In genomic region chr2:131205521-131206182, GRCm38 (mm10) we compare ENCODE assay signal across 12 mouse cellular contexts. TPM values are rescaled to one million over a fixed set of nuclear protein-coding genes. Genes with fewer than 3 reads are reported as not detected.
DNase-seq lines count a peak whose midpoint lies in the region; ATAC-seq and TF ChIP-seq lines count a peak whose summit lies in the region.
"Had no signal": no experiment of that assay in that cellular context is flagged by ENCODE, and none has a peak within 500 bp of the region (broad histone marks: within the 10 kb centered on the region; RNA-seq: fewer than 3 reads in every experiment).

No protein-coding gene starts in this region.

- WGBS in forebrain, embryonic 10.5 days: 88% methylated on average over 8 of the region's 8 CpGs
- 88% methylated on average over 8 of the region's 8 CpGs for WGBS in forebrain, embryonic 16.5 days
- WGBS in lung, postnatal 0 days: 77% methylated on average over 8 of the region's 8 CpGs
- 71% methylated on average over 8 of the region's 8 CpGs for WGBS in stomach, embryonic 15.5 days
- WGBS in neural tube, embryonic 15.5 days: 93% methylated on average over 8 of the region's 8 CpGs

- no peak for TF ChIP-seq EP300 in lung, postnatal 0 days (IDR thresholded peaks at IDR 0.05)

- ATAC-seq in forebrain, embryonic 16.5 days: no peak
- ATAC-seq in lung, postnatal 0 days: no peak
- ATAC-seq in stomach, embryonic 15.5 days (ENCODE audit: insufficient read depth, low FRiP score, low read depth): peak; percentile 19; the same call in 1 of the 2 replicates
- ATAC-seq in neural tube, embryonic 15.5 days (ENCODE audit: low FRiP score): no peak

- DNase-seq in forebrain, embryonic 10.5 days (ENCODE audit: extremely low spot score, low spot score): no peak
- DNase-seq in lung, postnatal 0 days (ENCODE audit: low spot score): no peak
- DNase-seq in lung, adult 18-20 months: no peak
- DNase-seq in liver: peak; percentile 84
- DNase-seq in cerebellum, postnatal 10 days: no peak
- DNase-seq: cerebellum, adult 8-10 months had no signal

- H3K9ac ChIP-seq in forebrain, embryonic 16.5 days (replicated peaks; ENCODE audit: low read depth, low read length): no peak overlapping the region
- H3K9ac ChIP-seq in lung, postnatal 0 days (replicated peaks; ENCODE audit: low read depth): no peak overlapping the region
- H3K9ac ChIP-seq in stomach, embryonic 15.5 days: no peak overlapping the region
- H3K9ac ChIP-seq in neural tube, embryonic 15.5 days (replicated peaks): no peak overlapping the region
- H3K9ac ChIP-seq: embryonic facial prominence, embryonic 12.5 days; limb, embryonic 15.5 days had no signal

- H3K4me1 ChIP-seq in forebrain, embryonic 10.5 days: peaks cover 18% of the 10 kb centered on the region
- H3K4me1 ChIP-seq in forebrain, embryonic 16.5 days (replicated peaks; ENCODE audit: control insufficient read depth, insufficient read depth, low read length): peaks cover 6% of the 10 kb centered on the region
- H3K4me1 ChIP-seq in lung, postnatal 0 days (ENCODE audit: insufficient read depth, low read depth, low read length): peaks cover 18% of the 10 kb centered on the region; the same call in 1 of the 2 replicates
- H3K4me1 ChIP-seq in stomach, embryonic 15.5 days: peaks cover 26% of the 10 kb centered on the region
- peaks cover 8% of the 10 kb centered on the region for H3K4me1 ChIP-seq in neural tube, embryonic 15.5 days

- peaks cover 9% of the 10 kb centered on the region for H3K36me3 ChIP-seq in forebrain, embryonic 10.5 days (replicated peaks)
- H3K36me3 ChIP-seq in forebrain, embryonic 16.5 days (ENCODE audit: control insufficient read depth, insufficient read depth): no peaks in the 10 kb centered on the region
- no peaks in the 10 kb centered on the region for H3K36me3 ChIP-seq in lung, postnatal 0 days (ENCODE audit: insufficient read depth, low read length)
- no peaks in the 10 kb centered on the region for H3K36me3 ChIP-seq in stomach, embryonic 15.5 days
- no peaks in the 10 kb centered on the region for H3K36me3 ChIP-seq in neural tube, embryonic 15.5 days
- H3K36me3 ChIP-seq: embryonic facial prominence, embryonic 12.5 days; limb, embryonic 15.5 days had no signal

- 0 out of 2 replicates have a peak overlapping the region, but pooled peaks have one; percentile 66 for H3K27ac ChIP-seq in forebrain, embryonic 10.5 days
- no peak overlapping the region for H3K27ac ChIP-seq in forebrain, embryonic 16.5 days (ENCODE audit: low read length)
- H3K27ac ChIP-seq in lung, postnatal 0 days (ENCODE audit: low read length): peak overlapping the region; percentile 93; the same call in 1 of the 2 replicates
- H3K27ac ChIP-seq in stomach, embryonic 15.5 days: peak overlapping the region; percentile 96; the same call in 1 of the 2 replicates
- no peak overlapping the region for H3K27ac ChIP-seq in neural tube, embryonic 15.5 days (replicated peaks)

- no peaks in the 10 kb centered on the region for H3K27me3 ChIP-seq in forebrain, embryonic 10.5 days (ENCODE audit: poor library complexity, severe bottlenecking)
- no peaks in the 10 kb centered on the region for H3K27me3 ChIP-seq in forebrain, embryonic 16.5 days (replicated peaks; ENCODE audit: control insufficient read depth, insufficient read depth, low read length)
- no peaks in the 10 kb centered on the region for H3K27me3 ChIP-seq in lung, postnatal 0 days (replicated peaks; ENCODE audit: insufficient read depth, low read length)
- no peaks in the 10 kb centered on the region for H3K27me3 ChIP-seq in stomach, embryonic 15.5 days (replicated peaks)
- no peaks in the 10 kb centered on the region for H3K27me3 ChIP-seq in neural tube, embryonic 15.5 days (replicated peaks)
- H3K27me3 ChIP-seq: embryonic facial prominence, embryonic 12.5 days; limb, embryonic 15.5 days had no signal

- H3K4me2 ChIP-seq in forebrain, embryonic 16.5 days (ENCODE audit: low read length): no peak overlapping the region
- no peak overlapping the region for H3K4me2 ChIP-seq in lung, postnatal 0 days (replicated peaks; ENCODE audit: low read depth, low read length)
- H3K4me2 ChIP-seq in stomach, embryonic 15.5 days: no peak overlapping the region
- H3K4me2 ChIP-seq in neural tube, embryonic 15.5 days: no peak overlapping the region
- H3K4me2 ChIP-seq: embryonic facial prominence, embryonic 12.5 days; limb, embryonic 15.5 days had no signal

- no peak for TF ChIP-seq CTCF in lung, postnatal 0 days (IDR thresholded peaks at IDR 0.05)

- H3K4me3 ChIP-seq in forebrain, embryonic 10.5 days: no peak overlapping the region
- no peak overlapping the region for H3K4me3 ChIP-seq in forebrain, embryonic 16.5 days (replicated peaks; ENCODE audit: low read length)
- no peak overlapping the region for H3K4me3 ChIP-seq in lung, postnatal 0 days (ENCODE audit: low read depth, low read length)
- H3K4me3 ChIP-seq in stomach, embryonic 15.5 days (replicated peaks): no peak overlapping the region
- H3K4me3 ChIP-seq in neural tube, embryonic 15.5 days (replicated peaks): no peak overlapping the region
- H3K4me3 ChIP-seq: embryonic facial prominence, embryonic 12.5 days; limb, embryonic 15.5 days; megakaryocyte, embryonic 14.5 days had no signal

- no peaks in the 10 kb centered on the region for H3K9me3 ChIP-seq in forebrain, embryonic 10.5 days
- H3K9me3 ChIP-seq in forebrain, embryonic 16.5 days (ENCODE audit: control insufficient read depth, low read length): no peaks in the 10 kb centered on the region
- H3K9me3 ChIP-seq in lung, postnatal 0 days (ENCODE audit: low read length): no peaks in the 10 kb centered on the region
- H3K9me3 ChIP-seq in stomach, embryonic 15.5 days: no peaks in the 10 kb centered on the region
- H3K9me3 ChIP-seq in neural tube, embryonic 15.5 days (replicated peaks): no peaks in the 10 kb centered on the region
- H3K9me3 ChIP-seq: embryonic facial prominence, embryonic 12.5 days; limb, embryonic 15.5 days had no signal

RNA-seq across cellular contexts. Expression of gene Ap5s1, which starts 1.2 kb away (rescaled TPM):
- 23.2 and 26.9 TPM in 2 replicates for polyA plus RNA-seq in forebrain, embryonic 10.5 days (2016; fragmentation: Nextera tagmentation; extraction: Ambion mirVana)
- polyA plus RNA-seq in forebrain, embryonic 16.5 days (2015; fragmentation: Nextera tagmentation; extraction: Ambion mirVana): 37.8 and 40.5 TPM in 2 replicates
- 27.9 and 28.0 TPM in 2 replicates for polyA plus RNA-seq in lung, postnatal 0 days (2015; fragmentation: Nextera tagmentation; extraction: Ambion mirVana)
- polyA plus RNA-seq in stomach, embryonic 15.5 days (2015; fragmentation: Nextera tagmentation; extraction: Ambion mirVana): 23.2 and 23.7 TPM in 2 replicates
- polyA plus RNA-seq in neural tube, embryonic 15.5 days (2015; fragmentation: Nextera tagmentation; extraction: Ambion mirVana): 33.6 and 35.2 TPM in 2 replicates

RNA-seq across cellular contexts. Expression of gene Spef1, which starts 18.6 kb away (rescaled TPM):
- 4.4 and 4.6 TPM in 2 replicates for polyA plus RNA-seq in forebrain, embryonic 10.5 days (2016; fragmentation: Nextera tagmentation; extraction: Ambion mirVana)
- 11.3 and 12.6 TPM in 2 replicates for polyA plus RNA-seq in forebrain, embryonic 16.5 days (2015; fragmentation: Nextera tagmentation; extraction: Ambion mirVana)
- 12.2 TPM in 2 replicates for polyA plus RNA-seq in lung, postnatal 0 days (2015; fragmentation: Nextera tagmentation; extraction: Ambion mirVana)
- 5.7 TPM in 2 replicates for polyA plus RNA-seq in stomach, embryonic 15.5 days (2015; fragmentation: Nextera tagmentation; extraction: Ambion mirVana)
- polyA plus RNA-seq in neural tube, embryonic 15.5 days (2015; fragmentation: Nextera tagmentation; extraction: Ambion mirVana): 7.6 and 8.0 TPM in 2 replicates

RNA-seq across cellular contexts. Expression of gene Cdc25b, which starts 18.9 kb away (rescaled TPM):
- 65.9 and 79.3 TPM in 2 replicates for polyA plus RNA-seq in forebrain, embryonic 10.5 days (2016; fragmentation: Nextera tagmentation; extraction: Ambion mirVana)
- polyA plus RNA-seq in forebrain, embryonic 16.5 days (2015; fragmentation: Nextera tagmentation; extraction: Ambion mirVana): 33.6 and 35.9 TPM in 2 replicates
- 36.5 and 38.7 TPM in 2 replicates for polyA plus RNA-seq in lung, postnatal 0 days (2015; fragmentation: Nextera tagmentation; extraction: Ambion mirVana)
- 57.6 and 62.6 TPM in 2 replicates for polyA plus RNA-seq in stomach, embryonic 15.5 days (2015; fragmentation: Nextera tagmentation; extraction: Ambion mirVana)
- polyA plus RNA-seq in neural tube, embryonic 15.5 days (2015; fragmentation: Nextera tagmentation; extraction: Ambion mirVana): 21.0 and 31.3 TPM in 2 replicates

RNA-seq across cellular contexts. Expression of gene Cenpb, which starts 25.8 kb away (rescaled TPM):
- 8.9 and 10.0 TPM in 2 replicates for polyA plus RNA-seq in forebrain, embryonic 10.5 days (2016; fragmentation: Nextera tagmentation; extraction: Ambion mirVana)
- 16.0 and 16.9 TPM in 2 replicates for polyA plus RNA-seq in forebrain, embryonic 16.5 days (2015; fragmentation: Nextera tagmentation; extraction: Ambion mirVana)
- 13.2 and 14.9 TPM in 2 replicates for polyA plus RNA-seq in lung, postnatal 0 days (2015; fragmentation: Nextera tagmentation; extraction: Ambion mirVana)
- polyA plus RNA-seq in stomach, embryonic 15.5 days (2015; fragmentation: Nextera tagmentation; extraction: Ambion mirVana): 15.4 and 16.4 TPM in 2 replicates
- 11.5 and 12.6 TPM in 2 replicates for polyA plus RNA-seq in neural tube, embryonic 15.5 days (2015; fragmentation: Nextera tagmentation; extraction: Ambion mirVana)

RNA-seq across cellular contexts. Expression of gene Mavs, which starts 28.2 kb away (rescaled TPM):
- 19.7 and 20.1 TPM in 2 replicates for polyA plus RNA-seq in forebrain, embryonic 10.5 days (2016; fragmentation: Nextera tagmentation; extraction: Ambion mirVana)
- polyA plus RNA-seq in forebrain, embryonic 16.5 days (2015; fragmentation: Nextera tagmentation; extraction: Ambion mirVana): 5.7 and 6.8 TPM in 2 replicates
- polyA plus RNA-seq in lung, postnatal 0 days (2015; fragmentation: Nextera tagmentation; extraction: Ambion mirVana): 14.1 and 14.4 TPM in 2 replicates
- 19.6 and 20.5 TPM in 2 replicates for polyA plus RNA-seq in stomach, embryonic 15.5 days (2015; fragmentation: Nextera tagmentation; extraction: Ambion mirVana)
- 6.4 and 9.0 TPM in 2 replicates for polyA plus RNA-seq in neural tube, embryonic 15.5 days (2015; fragmentation: Nextera tagmentation; extraction: Ambion mirVana)

Comparison
In these comparisons a context has a peak if more than half of its experiments do, and no peak if none do; other contexts are left out.
1. H3K27ac ChIP-seq: peak in forebrain, embryonic 10.5 days (single experiment), lung, postnatal 0 days (single experiment) and stomach, embryonic 15.5 days (single experiment); none in forebrain, embryonic 16.5 days (single experiment) and neural tube, embryonic 15.5 days (single experiment).